Mouse (Mus musculus) cortical plate, adult 2 months (tissue): Measurements from ENCODE around the gene Tas1r2.
A peak's percentile ranks its signal among the peaks of the same experiment; 100 is the strongest.

Source experiments
- CTCF ChIP-seq: fragments of 200-500 bp; IDR thresholded peaks from 2 replicates; pipeline ENCODE4 v1.5.1; 2011; ENCODE audit warnings: mild to moderate bottlenecking, control low read depth, low read length; ENCODE audit not compliant: insufficient read depth; ENCODE audit errors: extremely low read depth
- POLR2A ChIP-seq: fragments of 200-500 bp; IDR thresholded peaks from 2 replicates; pipeline ENCODE4 v1.6.1; 2011; ENCODE audit warnings: mild to moderate bottlenecking, low read length, control low read depth; ENCODE audit not compliant: insufficient read depth; ENCODE audit errors: extremely low read depth

- TF ChIP-seq CTCF = peak; percentile 97
- no peak for TF ChIP-seq POLR2A
These were observed 17.0 kb upstream of the Tas1r2 start for GRCm38 (mm10) chr4:139636373-139636772.
